Mouse (Mus musculus): ENCODE measurements around the gene Angptl1. TPM values are rescaled to one million over a fixed set of nuclear protein-coding genes. Genes with fewer than 3 reads are reported as not detected.

Angptl1 gene
- total RNA-seq (2015) (0.07 TPM in 1 of 2 replicates, not detected in the other), total RNA-seq (2017) (not detected in 2 replicates)

DNA sequence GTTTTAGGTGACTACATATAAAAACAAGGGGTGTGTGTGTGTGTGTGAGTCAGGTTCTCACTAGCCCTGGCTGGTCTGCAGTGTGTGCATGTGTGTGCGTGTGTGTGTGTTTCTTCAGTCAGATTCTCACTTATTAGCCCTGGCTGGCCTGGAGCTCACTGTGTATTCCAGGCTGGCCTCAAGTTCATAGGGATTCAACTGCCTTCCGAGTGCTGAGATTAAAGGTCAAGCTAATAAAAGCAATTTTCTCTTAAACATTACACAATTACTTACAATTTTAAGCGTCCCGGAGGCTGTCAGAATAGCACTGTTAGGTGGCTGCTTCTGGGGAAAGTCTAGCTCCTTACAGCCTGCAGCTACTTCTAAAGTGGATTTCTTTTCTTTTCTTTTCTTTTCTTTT, at the start of gene Angptl1:
Angptl1 (plus strand) TSS at position 386 of the 400 bp plus-strand sequence.
- no peak for ATAC-seq (replicated peaks; ENCODE audit: poor library complexity)

DNA sequence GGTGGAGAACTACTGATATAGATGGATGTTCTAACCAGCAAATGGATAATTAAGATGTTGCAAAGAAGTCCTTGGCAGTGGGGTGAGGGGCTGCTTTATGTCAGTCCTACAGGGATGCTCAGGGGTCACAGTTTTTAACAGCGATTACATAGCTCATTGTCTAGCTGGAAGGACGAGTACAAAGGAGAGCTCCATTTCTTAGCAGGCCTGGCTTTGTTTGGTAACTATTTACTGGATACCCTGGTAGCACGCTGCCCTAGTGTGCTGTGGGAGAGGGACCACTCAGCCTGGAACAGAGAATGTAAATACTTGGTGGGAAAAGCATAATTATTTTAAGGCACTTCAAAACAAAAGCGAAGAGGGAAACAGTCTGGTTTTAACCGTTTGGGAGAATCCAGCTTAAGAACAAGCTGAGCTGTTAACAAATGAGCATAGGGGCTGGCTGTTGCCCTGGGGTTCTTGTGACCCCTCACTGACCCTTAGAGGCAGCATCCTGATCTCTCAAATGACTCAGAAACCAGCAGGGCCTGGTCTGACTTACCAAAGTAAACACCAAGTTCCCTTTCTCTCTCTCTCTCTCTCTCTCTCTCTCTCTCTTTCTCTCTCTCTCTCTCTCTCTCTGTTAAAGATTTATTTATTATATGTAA, 48.4 kb upstream of the Angptl1 start:
- ATAC-seq (replicated peaks; ENCODE audit: poor library complexity), result no peak

DNA sequence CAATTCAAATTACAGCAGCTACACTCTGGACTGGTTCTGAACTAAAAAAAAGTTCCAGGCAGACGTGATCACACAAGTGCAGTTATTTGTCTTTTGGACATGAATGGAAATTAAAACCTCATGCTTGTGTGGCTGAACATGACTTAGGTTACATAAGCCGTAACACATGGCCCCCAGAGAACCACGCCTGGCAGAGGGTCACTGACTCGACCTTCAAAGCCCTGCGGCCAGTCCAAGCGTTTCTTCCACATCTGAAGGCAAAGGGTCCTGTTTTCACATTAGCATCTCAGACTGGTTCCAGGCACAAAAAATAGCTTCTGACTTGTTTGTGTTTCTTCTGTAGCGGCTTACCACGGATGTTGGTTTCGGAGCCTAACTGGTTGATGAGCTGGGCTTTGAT, 42.1 kb upstream of the Angptl1 start:
- ATAC-seq (replicated peaks; ENCODE audit: poor library complexity), result no peak

DNA sequence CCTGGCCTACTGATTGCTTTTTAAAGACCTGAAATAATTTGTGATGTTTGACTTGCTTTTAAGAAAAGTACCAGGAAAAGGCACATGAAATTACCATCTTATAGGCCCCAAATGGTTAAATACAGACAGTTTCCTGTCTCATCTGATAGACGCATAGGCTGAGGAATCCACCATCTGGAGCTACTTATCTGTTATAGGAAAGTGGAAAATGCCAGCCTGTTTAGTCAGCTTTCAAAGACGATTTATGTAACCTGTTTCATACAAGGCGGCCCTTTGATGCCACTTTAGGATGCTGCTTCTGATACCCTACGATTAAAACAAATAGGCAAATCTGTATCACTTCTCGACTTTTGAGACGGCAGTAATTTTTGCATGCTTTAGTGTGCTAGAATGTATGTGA, 37.1 kb upstream of the Angptl1 start:
- no peak for ATAC-seq (replicated peaks; ENCODE audit: poor library complexity)

DNA sequence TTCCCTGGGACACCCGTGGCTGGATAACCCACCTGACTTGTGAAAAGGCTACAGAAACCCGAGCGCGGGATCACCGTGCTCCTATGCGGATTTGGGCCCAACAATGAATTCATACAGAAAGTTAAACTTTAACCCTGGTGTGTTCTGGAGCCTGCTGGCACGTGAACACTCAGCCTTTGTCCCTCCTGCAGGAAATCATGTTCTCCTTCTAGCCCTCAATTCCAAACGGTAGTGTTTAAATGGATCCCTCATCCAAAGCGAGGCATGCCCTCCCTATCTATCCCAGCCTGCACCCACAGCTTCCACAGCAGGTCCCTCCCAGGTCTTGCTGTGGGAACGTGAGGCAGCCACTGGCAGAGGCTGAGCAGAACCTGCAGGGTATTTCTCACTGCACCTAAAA, 30.0 kb upstream of the Angptl1 start:
- no peak for ATAC-seq (replicated peaks; ENCODE audit: poor library complexity)

DNA sequence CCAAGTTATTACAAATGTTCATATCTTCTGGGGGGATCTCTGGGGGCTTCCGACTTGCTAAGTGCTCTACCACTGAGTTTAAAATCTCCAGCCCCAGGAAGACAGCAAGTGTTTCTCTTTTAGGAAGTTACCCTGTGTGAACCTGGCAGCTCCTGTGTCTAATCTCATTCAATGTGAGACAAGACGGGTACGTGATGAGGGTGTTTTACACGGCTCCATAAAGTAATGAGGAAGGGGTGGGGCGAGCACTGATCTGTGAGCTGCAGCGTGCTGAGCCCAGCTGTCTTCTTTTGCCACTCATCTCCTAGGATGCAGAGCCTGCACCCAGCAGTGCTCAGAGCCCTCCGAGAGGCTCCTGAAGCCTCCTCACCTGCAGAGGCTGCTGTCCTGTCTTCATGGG, 26.4 kb upstream of the Angptl1 start:
- no peak for ATAC-seq (replicated peaks; ENCODE audit: poor library complexity)

DNA sequence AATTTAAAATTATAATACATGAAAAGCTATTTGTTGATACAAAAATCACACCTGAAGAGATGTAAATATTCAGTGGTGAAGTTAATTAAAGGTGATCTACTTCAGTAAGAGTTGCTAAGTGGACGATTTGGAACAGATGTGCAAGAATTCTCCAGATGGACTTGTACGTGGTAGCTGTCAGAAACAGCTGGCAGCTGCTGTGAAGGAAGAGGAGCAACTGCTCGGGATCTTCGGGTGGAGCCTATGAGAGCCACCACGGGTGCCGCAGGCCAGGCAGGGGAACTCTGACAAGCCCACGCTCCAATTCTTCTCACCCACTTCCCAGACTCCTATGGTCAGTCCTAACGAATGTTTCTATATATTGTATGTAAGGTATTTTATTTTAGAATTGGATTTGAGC, 25.6 kb upstream of the Angptl1 start:
- ATAC-seq (replicated peaks; ENCODE audit: poor library complexity), result no peak

DNA sequence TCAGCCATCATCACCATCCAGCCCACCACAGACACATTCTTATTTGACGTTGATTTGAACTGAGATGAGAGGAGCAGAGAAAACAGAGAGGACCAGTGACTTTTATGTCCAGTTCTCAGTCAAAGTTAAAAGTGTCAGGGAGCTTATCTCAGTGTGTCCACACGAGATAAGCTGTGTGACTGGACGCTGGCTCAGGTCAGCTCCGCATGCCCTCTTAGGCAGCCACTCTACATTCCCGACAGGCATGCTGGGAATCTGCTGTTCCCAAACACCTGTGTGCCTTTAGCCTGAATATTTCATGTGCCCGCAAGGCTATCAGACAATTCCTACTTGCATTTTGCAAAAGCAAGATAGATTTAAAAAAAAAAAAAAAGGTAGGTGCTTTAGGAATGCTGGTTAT, 24.9 kb upstream of the Angptl1 start:
- no peak for ATAC-seq (replicated peaks; ENCODE audit: poor library complexity)

DNA sequence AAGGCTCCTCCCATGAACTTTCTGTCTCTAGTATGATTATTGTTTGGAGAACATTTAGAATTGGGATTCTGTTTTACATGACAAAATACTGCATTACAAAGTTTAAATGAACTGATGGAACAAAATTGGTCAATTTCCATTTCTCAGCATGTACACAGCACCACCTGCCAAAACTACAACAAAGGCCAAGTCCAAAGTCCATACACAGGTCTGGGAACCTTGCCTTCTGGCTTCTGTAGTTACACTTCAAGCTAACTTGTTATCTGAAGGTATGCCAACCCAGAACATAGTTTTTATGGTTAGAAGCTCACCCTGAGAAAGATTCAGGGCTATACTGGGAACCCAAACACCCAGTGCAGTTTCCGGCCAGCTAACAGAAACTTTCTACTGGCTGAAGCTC, 19.1 kb upstream of the Angptl1 start:
- no peak for ATAC-seq (replicated peaks; ENCODE audit: poor library complexity)

DNA sequence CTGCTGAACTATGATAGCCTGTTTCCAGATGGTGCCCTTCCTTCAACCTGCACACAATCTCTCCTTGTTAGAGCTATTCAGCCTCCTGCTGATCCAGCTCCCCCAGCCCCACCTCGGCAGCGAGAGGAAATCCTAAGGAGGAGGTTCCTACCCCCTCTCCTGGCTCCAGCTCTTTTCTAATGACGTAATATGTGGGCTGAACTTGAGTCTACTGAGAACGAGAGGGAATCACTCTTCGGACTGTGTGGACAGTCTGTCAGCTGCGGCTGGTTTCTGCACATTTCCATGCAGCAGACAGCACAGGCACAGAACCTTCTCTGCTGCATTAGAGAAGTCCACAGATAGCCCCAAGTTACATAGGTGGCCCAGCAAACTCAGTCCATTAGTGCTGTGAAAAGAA, 333 bp downstream of the Angptl1 start:
- no peak for ATAC-seq (replicated peaks; ENCODE audit: poor library complexity)

DNA sequence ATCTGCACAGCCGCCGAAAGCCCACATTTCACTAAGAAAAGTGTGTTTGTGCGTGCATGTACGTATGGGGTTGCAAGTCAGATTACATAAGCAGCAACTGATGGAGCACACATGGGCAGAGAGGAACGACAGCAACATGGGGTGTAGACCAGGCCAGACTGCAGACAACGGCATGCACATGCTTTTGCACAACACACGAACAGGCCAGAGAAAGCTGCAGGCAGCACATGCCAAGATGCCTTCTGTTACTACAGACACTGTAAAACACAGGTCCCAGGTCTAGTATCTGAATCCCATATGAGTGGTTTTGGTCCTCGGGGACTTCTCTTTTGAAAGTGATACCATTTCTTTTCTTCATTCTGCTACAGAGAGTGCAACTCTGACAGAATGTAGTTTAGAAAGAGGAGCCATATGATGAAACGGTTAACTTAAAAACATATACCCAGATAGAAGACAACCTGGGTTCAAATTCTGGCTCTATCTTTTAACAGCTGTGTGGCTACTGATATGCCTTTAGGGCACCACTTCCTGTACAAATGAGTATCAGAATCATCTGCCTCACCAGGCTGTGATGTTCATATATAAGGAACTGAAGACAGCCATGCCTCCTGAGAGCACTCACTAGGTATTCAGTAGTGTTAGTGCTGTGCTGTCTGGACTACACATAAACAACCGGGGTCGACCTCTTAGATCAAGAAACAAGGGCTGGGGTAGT, 3.4 kb downstream of the Angptl1 start:
- peak; percentile 42 for ATAC-seq (replicated peaks; ENCODE audit: poor library complexity)

DNA sequence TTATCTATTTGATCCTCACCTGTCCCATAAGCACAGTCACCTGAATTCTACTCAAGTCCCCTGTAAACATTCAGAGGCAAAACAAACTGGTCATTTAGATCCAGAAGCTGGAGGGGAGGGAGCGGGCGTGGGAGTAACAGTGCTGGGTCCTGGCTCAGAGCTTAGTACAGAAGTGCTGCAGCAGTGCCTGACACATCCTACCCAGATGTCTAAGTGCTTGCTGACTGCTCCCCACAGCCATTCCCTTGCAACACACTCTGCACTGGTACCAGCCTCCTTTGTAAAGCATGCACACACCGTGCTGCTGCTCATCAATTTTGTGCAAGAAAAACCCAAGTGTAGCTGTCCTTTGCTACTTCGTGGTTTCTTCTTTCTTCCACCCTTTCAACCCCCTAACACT, 8.7 kb downstream of the Angptl1 start:
- no peak for ATAC-seq (replicated peaks; ENCODE audit: poor library complexity)

DNA sequence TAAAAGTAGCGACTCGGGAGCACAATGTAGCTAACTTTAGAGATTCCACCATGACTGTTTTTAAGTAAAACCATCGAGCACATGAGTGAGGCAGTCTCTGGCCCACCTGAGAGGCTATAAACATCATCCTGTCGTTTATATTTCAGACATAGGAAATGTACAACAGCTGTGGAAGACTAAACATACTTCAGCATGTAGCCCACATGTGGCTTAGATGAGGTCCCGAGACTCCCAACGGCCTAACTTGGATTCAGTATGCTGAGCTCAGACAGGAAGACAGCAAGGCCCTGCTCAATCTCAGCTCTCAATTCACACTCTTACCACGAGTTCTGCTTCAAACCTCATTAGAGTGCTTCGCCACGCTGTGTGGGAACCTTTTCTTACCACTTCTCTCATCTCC, 14.0 kb downstream of the Angptl1 start:
- ATAC-seq (replicated peaks; ENCODE audit: poor library complexity), result no peak

DNA sequence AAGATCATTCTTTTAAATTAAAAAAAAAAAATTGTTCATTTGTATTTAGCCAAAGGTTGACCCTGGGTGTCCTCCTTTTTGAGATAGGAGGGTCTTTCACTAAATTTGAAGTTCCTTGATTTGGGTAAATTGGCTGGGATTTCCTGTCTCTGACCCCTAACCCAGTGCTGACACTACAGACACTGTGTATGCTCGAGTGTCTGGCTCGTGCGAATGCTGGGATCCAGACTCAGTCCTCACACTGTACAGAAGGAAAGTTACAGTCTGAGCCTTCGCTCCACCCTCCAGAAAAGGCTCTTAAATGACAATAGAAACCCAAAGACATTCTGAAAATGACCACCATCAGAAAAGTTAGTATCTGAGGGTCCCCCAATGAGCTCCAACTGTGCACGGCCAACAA, 14.5 kb downstream of the Angptl1 start:
- no peak for ATAC-seq (replicated peaks; ENCODE audit: poor library complexity)

DNA sequence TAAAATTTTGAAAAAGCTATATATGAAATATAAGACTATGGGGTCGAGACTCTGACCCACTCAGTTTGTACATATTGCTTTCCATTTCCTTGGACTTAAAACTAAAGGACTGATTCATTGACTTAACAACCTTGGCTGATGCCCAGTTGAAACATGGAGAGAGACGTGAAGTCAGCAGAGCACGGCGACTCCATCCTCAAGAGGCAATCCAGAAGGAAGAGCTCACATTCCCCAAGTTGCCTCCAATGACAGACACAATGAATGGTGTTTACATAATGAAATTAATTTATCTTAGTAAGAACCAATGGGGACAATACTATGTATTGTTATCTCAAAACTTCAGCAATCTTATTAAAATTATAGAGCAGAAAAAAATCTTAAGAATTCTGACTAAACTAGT, 16.2 kb downstream of the Angptl1 start:
- no peak for ATAC-seq (replicated peaks; ENCODE audit: poor library complexity)

DNA sequence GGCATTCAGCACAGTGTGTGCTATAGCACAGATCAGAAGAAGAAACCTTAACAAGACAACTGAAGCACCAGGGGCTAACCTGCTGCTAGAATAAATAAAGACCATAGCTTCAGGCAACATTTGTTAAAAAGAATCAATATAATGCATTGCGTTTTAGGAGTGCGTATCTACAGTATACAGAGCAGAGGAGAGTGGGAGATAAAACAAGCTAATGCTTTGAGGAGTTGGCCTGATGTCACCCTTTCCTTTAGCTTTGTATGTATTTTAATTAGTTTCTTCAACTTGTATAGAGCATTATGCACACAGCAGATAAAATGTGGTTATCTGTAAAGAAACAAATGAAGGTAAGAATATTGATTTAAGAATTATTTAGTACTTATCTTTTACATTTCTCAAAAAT, 18.3 kb downstream of the Angptl1 start:
- ATAC-seq (replicated peaks; ENCODE audit: poor library complexity), result peak; percentile 62

DNA sequence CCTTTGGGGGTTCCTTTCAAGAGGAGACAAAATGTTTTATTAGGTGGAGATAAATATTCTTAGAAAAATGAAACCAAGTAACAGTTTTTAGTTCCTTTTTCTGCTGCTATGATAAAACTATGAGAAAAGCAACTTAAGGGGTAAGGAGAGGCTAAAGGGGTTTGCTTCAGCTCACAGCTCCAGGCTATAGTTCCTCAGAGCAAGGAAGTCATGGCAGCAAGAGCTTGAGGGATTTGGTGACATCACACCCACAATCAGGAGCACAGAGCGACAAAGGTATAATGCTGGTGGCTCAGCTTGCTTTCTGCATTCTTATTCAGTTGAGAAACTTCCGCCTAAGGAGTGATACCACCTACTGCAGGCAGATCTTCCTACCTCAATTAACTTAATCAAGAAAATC, 20.8 kb downstream of the Angptl1 start:
- 0 out of 2 replicates have a peak, but pooled peaks have one; percentile 14 for ATAC-seq (replicated peaks; ENCODE audit: poor library complexity)

DNA sequence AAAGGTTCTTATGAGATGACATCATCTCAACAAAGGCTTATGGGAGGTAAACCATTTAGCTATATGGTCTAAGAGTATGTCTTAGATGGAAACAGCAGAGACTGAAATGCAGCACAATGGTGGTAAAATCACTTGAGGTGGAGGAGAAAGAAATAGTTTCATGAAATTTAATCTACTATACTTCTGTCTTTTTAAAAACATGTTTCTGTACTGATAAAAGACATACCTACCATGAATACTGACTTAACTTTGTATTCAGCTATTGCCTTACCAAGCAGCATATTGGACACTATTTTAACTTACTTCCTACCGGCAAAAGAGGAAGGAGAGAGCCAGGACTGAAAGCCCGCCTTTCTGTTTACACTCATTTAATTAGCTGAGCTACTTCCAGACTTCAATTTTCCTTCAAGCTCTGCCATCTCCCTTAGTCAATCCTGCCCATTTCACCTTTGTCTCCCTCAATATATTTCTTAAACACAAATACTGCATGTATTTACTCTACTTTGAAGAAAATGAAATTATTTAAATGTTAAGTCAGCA, 21.4 kb downstream of the Angptl1 start:
- ATAC-seq (replicated peaks; ENCODE audit: poor library complexity), result peak; percentile 36

DNA sequence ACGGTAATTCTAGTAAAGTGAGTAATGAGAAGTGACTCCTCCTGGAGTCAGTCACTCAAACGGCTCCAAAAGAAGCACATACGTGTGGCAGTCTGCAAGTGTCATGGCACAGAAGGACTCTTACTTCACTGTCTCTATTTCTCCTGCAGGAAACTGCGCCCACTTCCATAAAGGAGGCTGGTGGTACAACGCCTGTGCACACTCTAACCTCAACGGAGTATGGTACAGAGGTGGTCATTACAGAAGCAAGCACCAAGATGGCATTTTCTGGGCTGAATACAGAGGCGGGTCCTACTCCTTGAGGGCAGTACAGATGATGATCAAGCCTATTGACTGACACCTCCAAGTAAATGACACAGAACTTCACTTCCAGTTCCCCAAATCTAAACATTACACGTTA, 21.9 kb downstream of the Angptl1 start:
- peak; percentile 51 for ATAC-seq (replicated peaks; ENCODE audit: poor library complexity)

DNA sequence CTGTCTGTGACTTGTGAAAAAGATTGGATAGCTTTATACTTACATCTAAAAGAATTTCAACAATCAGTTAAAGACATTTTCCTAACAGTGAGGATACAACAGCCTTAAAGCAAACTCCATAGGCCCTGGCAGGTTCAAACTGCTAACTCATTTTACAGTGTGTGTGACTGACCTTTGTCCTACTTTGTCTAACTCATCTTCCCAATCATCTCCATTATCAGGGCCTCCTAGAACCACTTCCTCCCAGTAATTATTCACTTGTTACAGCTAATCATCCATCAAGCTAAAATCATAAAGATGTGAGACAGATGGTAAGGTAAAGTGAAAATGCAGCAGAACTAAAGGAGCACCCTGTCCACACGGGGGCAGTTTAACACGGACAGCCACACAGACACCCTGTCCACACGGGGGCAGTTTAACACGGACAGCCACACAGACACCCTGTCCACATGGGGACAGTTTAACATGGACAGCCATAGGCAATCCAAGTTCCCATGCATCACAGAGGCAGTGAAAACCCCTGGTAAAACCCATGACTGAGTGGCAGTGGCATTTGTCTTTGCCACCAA, 23.2 kb downstream of the Angptl1 start:
- peak; percentile 64 for ATAC-seq (replicated peaks; ENCODE audit: poor library complexity)

DNA sequence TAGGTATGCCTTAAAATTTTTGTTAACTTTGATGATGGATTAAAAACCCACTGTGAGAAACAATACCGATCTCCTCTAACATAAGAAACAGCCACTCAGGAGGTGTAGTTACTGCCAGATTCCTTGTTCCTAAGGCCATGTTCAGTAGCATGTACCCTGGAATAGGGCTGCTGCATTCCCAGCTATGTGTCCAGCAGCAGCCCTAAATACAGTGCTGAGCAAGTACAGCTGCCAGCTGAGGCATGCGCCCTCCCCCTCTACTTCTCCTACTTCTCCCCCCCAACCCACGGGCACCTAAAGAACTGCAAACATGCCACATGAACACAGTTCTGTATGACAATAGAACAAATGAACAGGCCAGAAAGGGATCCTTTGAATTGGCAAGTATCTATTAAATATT, 25.4 kb downstream of the Angptl1 start:
- no peak for ATAC-seq (replicated peaks; ENCODE audit: poor library complexity)

DNA sequence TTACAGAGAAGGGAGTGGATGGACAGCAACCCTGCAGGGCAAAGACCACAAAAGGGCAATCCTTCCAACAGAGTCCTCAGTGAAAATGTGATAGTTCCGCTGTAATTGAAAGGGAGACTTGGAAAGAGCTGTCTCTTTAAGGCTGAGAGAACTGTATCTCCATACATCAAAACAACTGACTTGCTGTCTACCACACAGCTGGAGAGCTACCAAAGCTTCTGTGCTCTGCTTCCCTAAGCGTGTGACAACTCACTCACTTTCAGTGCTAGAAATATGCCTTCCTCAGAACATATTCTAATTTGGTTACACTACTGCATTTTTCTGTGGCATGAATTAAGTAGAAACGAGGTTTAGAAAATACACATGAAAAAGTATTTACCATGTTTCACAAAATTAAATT, 25.9 kb downstream of the Angptl1 start:
- no peak for ATAC-seq (replicated peaks; ENCODE audit: poor library complexity)
